Mouse (Mus musculus): Measurements from ENCODE around the gene Ascc2. TPM values are rescaled to one million over a fixed set of nuclear protein-coding genes. Genes with fewer than 3 reads are reported as not detected.

The Ascc2 gene
- 37.7 TPM for polyA plus RNA-seq (2017; shearing (Covaris generic))

GRCm38 (mm10) chr11:4637534-4638234, at the start of gene Ascc2:
TSS of gene Ascc2 (plus strand) at chr11:4637747.

GRCm38 (mm10) chr11:4594608-4595500, 42.7 kb upstream of the Ascc2 start, which contains the start of gene Mtmr3:
TSS of gene Mtmr3 (minus strand) at chr11:4594863.

DNA sequence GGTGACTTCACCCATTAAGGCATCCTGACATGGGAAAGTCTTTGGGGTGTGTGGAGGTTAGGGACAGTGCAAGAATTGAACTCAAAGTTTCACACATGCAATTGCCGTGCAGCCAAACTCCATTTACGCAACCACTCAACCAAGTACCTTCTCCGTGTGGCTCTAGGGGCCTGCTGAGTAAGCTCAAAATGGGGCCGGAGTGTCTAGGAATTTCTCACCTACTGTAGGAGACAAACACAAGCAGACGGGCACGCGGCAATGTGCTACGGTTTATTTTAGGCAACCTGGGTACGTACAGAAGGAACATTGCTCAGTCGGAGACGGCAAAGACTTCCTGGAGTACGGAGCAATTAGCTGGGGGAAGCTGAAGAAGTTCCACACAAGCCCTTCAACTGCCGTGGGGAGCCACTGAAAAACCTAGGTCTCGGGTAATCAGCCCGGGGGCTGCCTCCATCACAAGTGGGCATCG, 17.5 kb upstream of the Ascc2 start, which contains the start of gene Gm11032:
Gene Gm11032 (plus strand): TSS at position 51 of the 469 bp plus-strand sequence.

DNA sequence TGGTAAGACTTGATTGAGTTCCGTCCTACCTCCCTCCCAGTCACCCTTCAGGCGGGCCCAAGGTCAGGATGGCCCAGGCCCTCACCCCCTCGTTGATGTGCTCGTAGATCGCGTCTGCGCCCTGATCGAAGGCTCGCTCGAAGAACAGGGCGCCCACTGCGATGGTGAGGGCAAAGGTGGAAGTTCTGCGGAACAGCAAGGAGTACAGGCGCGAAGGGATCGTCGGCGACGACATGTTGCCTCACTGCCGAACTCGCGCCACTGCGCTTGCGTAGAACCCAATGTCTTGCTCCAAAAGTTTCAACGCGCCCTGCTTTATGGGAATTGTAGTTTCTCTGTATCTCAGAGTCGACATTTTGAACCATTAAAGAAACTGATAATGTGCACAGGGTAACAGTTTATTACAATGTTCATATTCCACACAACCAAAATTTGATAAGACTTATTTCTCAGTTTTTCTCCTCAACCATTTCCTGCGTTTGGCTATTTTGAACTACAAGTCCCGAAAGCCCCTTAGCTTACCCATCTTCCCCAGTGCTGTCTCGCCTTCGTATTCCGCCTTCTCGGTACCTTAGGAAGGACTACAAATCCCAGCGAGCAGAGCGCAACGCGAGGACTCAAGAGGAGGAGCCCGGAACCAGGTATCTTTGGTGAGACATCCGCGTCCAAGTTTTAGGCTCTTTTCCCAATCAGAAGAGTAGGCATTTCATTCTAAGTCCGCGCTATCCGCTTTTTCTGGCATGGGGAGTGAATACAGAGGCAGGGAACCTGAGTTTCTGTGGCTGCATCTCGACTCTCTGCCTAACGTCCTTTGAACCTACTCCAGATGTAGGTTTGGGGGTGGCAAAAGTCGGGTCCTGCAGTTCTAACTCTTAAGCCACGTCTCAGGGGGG, 66.8 kb downstream of the Ascc2 start, which contains the start of the genes Uqcr10 and Zmat5:
Gene Uqcr10 (minus strand): TSS at position 271 of the 893 bp plus-strand sequence.
Gene Zmat5 (plus strand): TSS at position 607 of the 893 bp plus-strand sequence.

Other genes starting within 250 kb of the Ascc2 start
- gene Hormad2, start 196.6 kb upstream of the Ascc2 start, polyA plus RNA-seq (2017; shearing (Covaris generic)) = 0.76 TPM
- gene Mtmr3, start 42.9 kb upstream of the Ascc2 start, polyA plus RNA-seq (2017; shearing (Covaris generic)) = 92.4 TPM
- gene Gm11032, start 17.7 kb upstream of the Ascc2 start, polyA plus RNA-seq (2017; shearing (Covaris generic)) = not detected
- gene Uqcr10, start 66.6 kb downstream of the Ascc2 start, polyA plus RNA-seq (2017; shearing (Covaris generic)) = 244 TPM
- gene Zmat5, start 66.9 kb downstream of the Ascc2 start, polyA plus RNA-seq (2017; shearing (Covaris generic)) = 42.0 TPM
- gene Cabp7, start 109.0 kb downstream of the Ascc2 start, polyA plus RNA-seq (2017; shearing (Covaris generic)) = not detected
- 45.0 TPM for gene Nf2, start 211.8 kb downstream of the Ascc2 start, polyA plus RNA-seq (2017; shearing (Covaris generic))
- gene Nipsnap1, start 236.2 kb downstream of the Ascc2 start, polyA plus RNA-seq (2017; shearing (Covaris generic)) = 23.3 TPM

Data from effector memory CD4-positive, alpha-beta T cell, adult 5 months (primary cell).